Mouse (Mus musculus) thymus, adult 2 months (tissue): ENCODE measurements around the gene Paqr8. TPM values are rescaled to one million over a fixed set of nuclear protein-coding genes. Genes with fewer than 3 reads are reported as not detected.
A peak's percentile ranks its signal among the peaks of the same experiment; 100 is the strongest.

Experiments used
- DNase-seq: peaks from one replicate; pipeline ENCODE4 v3.0.0; 2021
- H3K27ac ChIP-seq: fragments of 200-500 bp; 2 replicates; pipeline ENCODE4 v1.5.1; 2012; ENCODE audit warnings: low read length, control low read depth; ENCODE audit not compliant: control insufficient read depth, insufficient read depth
- H3K27me3 ChIP-seq: fragments of 200-500 bp; 2 replicates; pipeline ENCODE4 v1.6.1; 2012; ENCODE audit warnings: mild to moderate bottlenecking, low read length, moderate library complexity, mixed read lengths; ENCODE audit not compliant: control insufficient read depth, insufficient read depth
- H3K36me3 ChIP-seq: fragments of 200-500 bp; 2 replicates; pipeline ENCODE4 v1.6.1; 2012; ENCODE audit warnings: mild to moderate bottlenecking, low read length, moderate library complexity; ENCODE audit not compliant: control insufficient read depth, insufficient read depth
- H3K4me1 ChIP-seq: fragments of 200-500 bp; replicated peaks from 2 replicates; pipeline ENCODE4 v1.6.1; 2012; ENCODE audit warnings: low read length; ENCODE audit not compliant: control insufficient read depth, insufficient read depth
- H3K4me3 ChIP-seq: fragments of 200-500 bp; 2 replicates; pipeline ENCODE4 v1.5.1; 2012; ENCODE audit warnings: mild to moderate bottlenecking, low read length, control low read depth, moderate library complexity; ENCODE audit not compliant: control insufficient read depth, insufficient read depth
- CTCF ChIP-seq: fragments of 200-500 bp; IDR thresholded peaks from 2 replicates; pipeline ENCODE4 v1.5.1; 2012; ENCODE audit warnings: mild to moderate bottlenecking, control low read depth, low read length, moderate library complexity, borderline replicate concordance; ENCODE audit not compliant: control insufficient read depth, poor library complexity, insufficient read depth; ENCODE audit errors: extremely low read depth
- POLR2A ChIP-seq: fragments of 200-500 bp; IDR thresholded peaks from 2 replicates; pipeline ENCODE4 v1.6.1; 2012; ENCODE audit warnings: mild to moderate bottlenecking, low read length, control low read depth, moderate library complexity; ENCODE audit not compliant: control insufficient read depth, poor library complexity, insufficient read depth; ENCODE audit errors: extremely low read depth
- WGBS: fragments of 180-500 bp; shearing (Covaris S2); methylation state at CpG from one replicate; pipeline ENCODE4 v1.1.7; 2018; 5-methylcytosine and 5-hydroxymethylcytosine counted together
- polyA plus RNA-seq: library from polyadenylated mRNA; depleted of rRNA; stranded (reverse); fragments of >200 nt; gene quantifications from 2 replicates; pipeline ENCODE4 v1.2.3, GENCODE M21; 2012

Gene Paqr8
- polyA plus RNA-seq, 1 experiment = 9.6 TPM

- Histone ChIP-seq H3K4me3 (peak overlapping the region; percentile 71), H3K36me3 (no peaks in the 10 kb centered on the region), H3K27me3 (no peaks in the 10 kb centered on the region), H3K4me1 (peaks cover 9% of the 10 kb centered on the region), H3K27ac (no peak overlapping the region)
- no peak for DNase-seq
- TF ChIP-seq POLR2A (no peak), CTCF (no peak)
- WGBS = 40% methylated on average over 16 of the region's 16 CpGs
Observed at GRCm38 (mm10) chr1:20889677-20890403, 566 bp upstream of the Paqr8 start.

DNA sequence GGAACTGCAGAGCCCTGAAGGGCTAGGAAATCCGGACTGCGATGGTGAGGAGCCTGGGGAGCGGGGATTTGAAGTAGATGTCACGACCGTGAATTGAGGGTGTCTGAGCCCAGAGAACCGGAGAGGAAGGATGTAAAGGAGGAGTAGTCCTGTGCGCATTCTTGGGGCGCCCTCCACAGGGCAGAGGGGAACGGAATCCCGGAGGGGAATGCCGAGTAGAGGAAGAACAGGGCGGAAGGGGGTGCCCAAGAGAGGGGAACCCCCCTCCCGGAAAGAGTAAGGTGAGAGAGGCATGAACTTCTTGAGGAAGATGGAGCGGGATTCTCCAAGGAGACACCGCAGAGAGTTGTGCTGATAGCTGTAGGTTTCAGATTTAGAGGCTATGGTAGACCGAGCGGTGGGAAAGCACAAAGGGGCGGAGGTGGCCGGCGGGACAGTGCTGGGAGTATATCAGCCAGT, 564 bp downstream of the Paqr8 start:
- H3K4me1 ChIP-seq = peaks cover 9% of the 10 kb centered on the region
- H3K4me3 ChIP-seq = peak overlapping the region; percentile 71
- WGBS = under 1% methylated on average over 20 of the region's 20 CpGs
- DNase-seq = peak; percentile 76
- H3K27me3 ChIP-seq = no peaks in the 10 kb centered on the region
- H3K36me3 ChIP-seq = no peaks in the 10 kb centered on the region
- no peak for TF ChIP-seq CTCF
- TF ChIP-seq POLR2A = no peak
- H3K27ac ChIP-seq = peak overlapping the region; percentile 5; the same call in 1 of the 2 replicates

DNA sequence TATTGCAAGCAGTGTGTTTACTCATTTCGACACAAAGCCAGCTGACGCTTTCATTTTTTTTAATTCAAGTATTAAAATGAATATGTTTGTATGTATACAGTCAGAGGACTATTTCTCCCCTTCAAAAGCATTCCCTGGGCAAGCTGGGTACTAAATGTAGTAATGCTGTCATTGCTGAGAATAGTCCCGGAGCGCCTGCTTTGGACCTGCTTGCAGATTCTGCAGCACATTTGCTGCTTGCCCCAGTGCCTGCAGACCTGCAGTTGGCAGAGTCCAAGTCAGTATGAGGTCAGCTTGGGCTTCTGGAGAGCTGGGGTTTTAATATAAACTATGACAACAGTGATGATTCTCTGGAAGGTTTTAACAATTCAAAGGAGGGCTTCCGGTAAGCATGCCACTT, 2.7 kb downstream of the Paqr8 start:
- no peak for TF ChIP-seq CTCF
- no peak for TF ChIP-seq POLR2A
- H3K4me1 ChIP-seq = peaks cover 9% of the 10 kb centered on the region
- H3K27ac ChIP-seq = no peak overlapping the region
- H3K27me3 ChIP-seq = no peaks in the 10 kb centered on the region
- H3K4me3 ChIP-seq = no peak overlapping the region
- DNase-seq = no peak
- H3K36me3 ChIP-seq = no peaks in the 10 kb centered on the region
- WGBS = 98% methylated on average over 5 of the region's 5 CpGs

- Histone ChIP-seq H3K27ac (no peak overlapping the region), H3K27me3 (no peaks in the 10 kb centered on the region), H3K4me3 (no peak overlapping the region), H3K4me1 (peaks cover 3% of the 10 kb centered on the region; the same call in 1 of the 2 replicates), H3K36me3 (no peaks in the 10 kb centered on the region)
- TF ChIP-seq CTCF (no peak), POLR2A (no peak)
- DNase-seq = no peak
- 91% methylated on average over 9 of the region's 9 CpGs for WGBS
Observed at GRCm38 (mm10) chr1:20898391-20898790, 8.0 kb downstream of the Paqr8 start.

DNA sequence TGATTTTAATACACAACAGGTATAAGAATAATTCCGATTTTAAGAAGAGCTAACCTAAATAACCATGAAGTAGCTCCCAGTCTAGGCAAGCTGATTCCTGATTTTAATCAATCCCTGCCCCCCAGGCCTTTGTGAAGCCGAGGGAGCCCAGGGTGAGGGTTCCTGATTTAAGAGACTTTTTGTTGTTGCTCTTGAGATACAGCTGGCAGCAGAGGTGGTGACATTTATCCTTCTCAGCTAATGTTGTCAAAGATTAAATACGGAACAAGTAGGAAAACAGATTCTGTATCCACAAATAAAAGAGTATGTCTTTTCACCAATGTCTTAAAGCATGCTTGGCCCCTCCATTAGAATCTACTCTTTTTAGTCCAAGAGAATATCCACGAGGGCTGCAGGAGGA, 9.9 kb downstream of the Paqr8 start:
- Histone ChIP-seq H3K4me3 (no peak overlapping the region), H3K27ac (no peak overlapping the region), H3K36me3 (no peaks in the 10 kb centered on the region), H3K4me1 (peaks cover 3% of the 10 kb centered on the region; the same call in 1 of the 2 replicates), H3K27me3 (no peaks in the 10 kb centered on the region)
- no peak for DNase-seq
- TF ChIP-seq POLR2A (no peak), CTCF (no peak)
- WGBS = 89% methylated on average over 4 of the region's 4 CpGs

DNA sequence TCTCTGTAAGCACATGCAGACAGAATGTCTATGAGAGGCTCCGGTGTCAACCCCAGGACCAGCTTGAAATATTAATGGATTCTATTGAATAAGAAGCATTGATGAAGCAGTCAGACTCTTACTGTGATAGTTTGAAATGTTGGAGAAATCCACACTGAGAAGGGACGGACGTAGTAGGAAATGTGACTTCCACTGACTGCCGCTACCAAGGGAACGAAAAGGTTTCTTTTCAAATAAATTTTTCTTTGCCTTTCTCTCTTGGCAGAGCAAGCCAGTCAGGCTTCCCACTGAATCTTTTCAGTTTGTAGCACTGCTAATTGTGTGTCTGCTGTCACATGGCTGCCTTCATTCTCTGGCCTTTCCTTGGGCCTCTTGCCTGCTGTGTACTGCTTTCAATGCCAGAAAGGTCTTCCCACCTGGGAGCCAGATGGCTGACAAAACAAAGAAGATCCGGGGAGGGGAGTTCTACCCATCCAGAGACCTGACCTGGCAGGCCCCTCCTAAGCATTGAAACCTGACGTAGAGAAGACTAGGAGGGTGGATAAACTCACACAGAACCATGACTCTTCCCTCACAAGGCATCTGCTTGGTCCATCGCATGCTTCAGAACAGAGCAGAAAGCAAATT, 15.2 kb downstream of the Paqr8 start:
- H3K4me3 ChIP-seq = no peak overlapping the region
- no peak for DNase-seq
- TF ChIP-seq POLR2A = no peak
- no peaks in the 10 kb centered on the region for H3K27me3 ChIP-seq
- no peaks in the 10 kb centered on the region for H3K36me3 ChIP-seq
- no peak overlapping the region for H3K27ac ChIP-seq
- H3K4me1 ChIP-seq = no peaks in the 10 kb centered on the region
- WGBS = 97% methylated on average over 8 of the region's 8 CpGs

GRCm38 (mm10) chr1:20906128-20906515, 15.7 kb downstream of the Paqr8 start:
- H3K27ac ChIP-seq = no peak overlapping the region
- no peak for DNase-seq
- TF ChIP-seq POLR2A (no peak), CTCF (no peak)
- no peak overlapping the region for H3K4me3 ChIP-seq
- no peaks in the 10 kb centered on the region for H3K36me3 ChIP-seq
- H3K27me3 ChIP-seq = no peaks in the 10 kb centered on the region
- 96% methylated on average over 9 of the region's 9 CpGs for WGBS
- H3K4me1 ChIP-seq = no peaks in the 10 kb centered on the region
